8 mouse cellular contexts compared by ENCODE assay signal in the genomic region with DNA sequence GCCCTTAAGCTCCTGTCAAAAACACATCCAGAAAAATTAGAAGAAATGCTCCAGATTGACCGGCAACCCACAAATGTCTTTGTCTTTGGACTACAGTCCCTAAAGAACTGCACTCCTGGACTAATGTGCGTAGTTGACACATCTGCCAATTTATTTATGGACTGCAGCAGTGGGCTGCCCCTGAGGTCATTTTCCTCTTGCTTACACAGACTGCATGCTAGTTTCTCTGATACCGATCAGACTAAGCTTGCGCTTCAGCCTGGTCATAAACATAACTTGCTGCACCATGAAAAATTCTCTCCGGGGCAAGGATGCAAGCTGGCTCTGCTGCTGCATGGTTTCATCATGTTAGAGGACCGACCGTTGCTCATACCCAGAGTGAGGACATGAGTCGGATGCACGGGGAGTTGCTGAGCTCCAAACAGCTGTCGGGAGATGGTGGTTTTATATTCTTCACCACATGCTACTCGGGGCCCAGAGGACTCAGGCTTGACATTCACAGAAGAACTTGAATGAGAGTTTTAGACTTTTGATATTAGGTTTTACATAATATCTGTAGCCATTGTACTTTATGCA.
A peak's percentile ranks its signal among the peaks of the same experiment; 100 is the strongest.
DNase-seq lines count a peak whose midpoint lies in the region; ATAC-seq lines count a peak whose summit lies in the region.
"Had no signal": no experiment of that assay in that cellular context is flagged by ENCODE, and none has a peak within 500 bp of the region (broad histone marks: within the 10 kb centered on the region; RNA-seq: fewer than 3 reads in every experiment).

No protein-coding gene starts in this region.

- H3K4me2 ChIP-seq in hindbrain, embryonic 14.5 days (replicated peaks) = no peak overlapping the region
- H3K4me2 ChIP-seq in midbrain, embryonic 12.5 days (replicated peaks) = no peak overlapping the region
- H3K4me2 ChIP-seq: heart, embryonic 15.5 days had no signal

- no peak overlapping the region for H3K4me3 ChIP-seq in hindbrain, embryonic 14.5 days (replicated peaks; ENCODE audit: low read length)
- no peak overlapping the region for H3K4me3 ChIP-seq in midbrain, embryonic 12.5 days
- H3K4me3 ChIP-seq: heart, embryonic 15.5 days had no signal

- no peaks in the 10 kb centered on the region for H3K27me3 ChIP-seq in hindbrain, embryonic 14.5 days (ENCODE audit: control insufficient read depth, insufficient read depth, low read length)
- H3K27me3 ChIP-seq in midbrain, embryonic 12.5 days = no peaks in the 10 kb centered on the region
- H3K27me3 ChIP-seq: heart, embryonic 15.5 days had no signal

- 47% methylated on average over 11 of the region's 11 CpGs for WGBS in hindbrain, embryonic 14.5 days
- 69% methylated on average over 11 of the region's 11 CpGs for WGBS in midbrain, embryonic 12.5 days

- H3K36me3 ChIP-seq in hindbrain, embryonic 14.5 days (replicated peaks; ENCODE audit: control insufficient read depth, insufficient read depth) = no peaks in the 10 kb centered on the region
- no peaks in the 10 kb centered on the region for H3K36me3 ChIP-seq in midbrain, embryonic 12.5 days
- H3K36me3 ChIP-seq: heart, embryonic 15.5 days had no signal

- DNase-seq in 416B (ENCODE audit: low read depth) (peak; percentile 85), A20 (ENCODE audit: low read depth, low spot score) (peak; percentile 11)
- DNase-seq in hindbrain, embryonic 14.5 days (ENCODE audit: low spot score) = no peak
- no peak for DNase-seq in testis, postnatal 10 days (ENCODE audit: low spot score)
- no peak for DNase-seq in heart, adult 11 months

- H3K9me3 ChIP-seq in hindbrain, embryonic 14.5 days (ENCODE audit: control insufficient read depth, low read length) = no peaks in the 10 kb centered on the region
- H3K9me3 ChIP-seq in midbrain, embryonic 12.5 days = no peaks in the 10 kb centered on the region
- H3K9me3 ChIP-seq: heart, embryonic 15.5 days had no signal

- no peak overlapping the region for H3K27ac ChIP-seq in hindbrain, embryonic 14.5 days
- H3K27ac ChIP-seq in midbrain, embryonic 12.5 days (replicated peaks) = no peak overlapping the region
- H3K27ac ChIP-seq: heart, embryonic 15.5 days had no signal

- peak; percentile 63 for ATAC-seq in hindbrain, embryonic 14.5 days (ENCODE audit: low FRiP score)
- ATAC-seq in midbrain, embryonic 12.5 days (ENCODE audit: low FRiP score, low read depth) = peak; percentile 64; the same call in 1 of the 2 replicates
- ATAC-seq in CD4-positive, CD25-positive, alpha-beta regulatory T cell, adult 4 months = no peak

- peaks cover 5% of the 10 kb centered on the region; the same call in 1 of the 2 replicates for H3K4me1 ChIP-seq in hindbrain, embryonic 14.5 days (replicated peaks; ENCODE audit: control insufficient read depth, insufficient read depth, low read length)
- peaks cover 13% of the 10 kb centered on the region for H3K4me1 ChIP-seq in midbrain, embryonic 12.5 days
- H3K4me1 ChIP-seq: heart, embryonic 15.5 days had no signal

- H3K9ac ChIP-seq in hindbrain, embryonic 14.5 days = no peak overlapping the region
- no peak overlapping the region for H3K9ac ChIP-seq in midbrain, embryonic 12.5 days (replicated peaks)
- H3K9ac ChIP-seq: heart, embryonic 15.5 days had no signal

Comparison
In these comparisons a context has a peak if more than half of its experiments do, and no peak if none do; other contexts are left out.
1. DNase-seq: peak in 416B (single experiment) and A20 (single experiment); none in hindbrain, embryonic 14.5 days (single experiment), testis, postnatal 10 days (single experiment) and heart, adult 11 months (single experiment).